Mouse (Mus musculus) embryonic facial prominence, embryonic 14.5 days (tissue): ENCODE results near the gene Kcnh8. TPM values are rescaled to one million over a fixed set of nuclear protein-coding genes. Genes with fewer than 3 reads are reported as not detected.

ENCODE experiments used
- ATAC-seq: fragments of 200-750 bp; cut with Nextera tagmentation; 2 replicates; pipeline ENCODE4 v1.8.0; 2017; ENCODE audit warnings: low read depth, moderate number of reproducible peaks, moderate TSS enrichment
- DNase-seq: peaks from one replicate; pipeline ENCODE4 v3.0.0-alpha.2; 2015; ENCODE audit warnings: low spot score
- H3K27ac ChIP-seq: fragments of 300-500 bp; sonication (generic); replicated peaks from 2 replicates; pipeline ENCODE4 v1.5.1; 2014; ENCODE audit warnings: low read depth, mild to moderate bottlenecking, low read length, moderate library complexity
- H3K27me3 ChIP-seq: fragments of 300-500 bp; sonication (generic); replicated peaks from 2 replicates; pipeline ENCODE4 v1.6.1; 2014; ENCODE audit warnings: low read length; ENCODE audit not compliant: control insufficient read depth, insufficient read depth
- H3K36me3 ChIP-seq: fragments of 300-500 bp; sonication (generic); 2 replicates; pipeline ENCODE4 v1.6.1; 2014; ENCODE audit warnings: low read length, mixed read lengths; ENCODE audit not compliant: control insufficient read depth, insufficient read depth
- H3K4me1 ChIP-seq: fragments of 300-500 bp; sonication (generic); 2 replicates; pipeline ENCODE4 v1.6.1; 2014; ENCODE audit warnings: antibody characterized with exemption, low read length; ENCODE audit not compliant: control insufficient read depth, insufficient read depth
- H3K4me2 ChIP-seq: fragments of 300-500 bp; sonication (generic); 2 replicates; pipeline ENCODE4 v1.6.1; 2014; ENCODE audit warnings: low read depth, mild to moderate bottlenecking, low read length, moderate library complexity, mixed read lengths
- H3K4me3 ChIP-seq: fragments of 300-500 bp; sonication (generic); 2 replicates; pipeline ENCODE4 v1.5.1; 2014; ENCODE audit warnings: low read depth, mild to moderate bottlenecking, low read length
- H3K9ac ChIP-seq: fragments of 300-500 bp; sonication (generic); 2 replicates; pipeline ENCODE4 v1.6.1; 2014; ENCODE audit warnings: low read depth, mild to moderate bottlenecking, low read length, moderate library complexity, mixed read lengths
- H3K9me3 ChIP-seq: fragments of 300-500 bp; sonication (generic); 2 replicates; pipeline ENCODE4 v1.6.1; 2016; ENCODE audit warnings: low read length; ENCODE audit not compliant: control insufficient read depth
- WGBS: fragments of 180-500 bp; shearing (Covaris S2); extraction: QIAGEN DNeasy Blood & Tissue Kit; methylation state at CpG from one replicate; pipeline ENCODE4 v1.1.7; 2014; 5-methylcytosine and 5-hydroxymethylcytosine counted together
- polyA plus RNA-seq: library from polyadenylated mRNA; unstranded; fragments of >200 nt; fragmentation: Nextera tagmentation; extraction: Ambion mirVana; gene quantifications from 2 replicates; pipeline ENCODE4 v1.2.1, GENCODE M21; 2014

Kcnh8 gene
- polyA plus RNA-seq, 1 experiment from 2014 or later = 0.75 TPM

DNA sequence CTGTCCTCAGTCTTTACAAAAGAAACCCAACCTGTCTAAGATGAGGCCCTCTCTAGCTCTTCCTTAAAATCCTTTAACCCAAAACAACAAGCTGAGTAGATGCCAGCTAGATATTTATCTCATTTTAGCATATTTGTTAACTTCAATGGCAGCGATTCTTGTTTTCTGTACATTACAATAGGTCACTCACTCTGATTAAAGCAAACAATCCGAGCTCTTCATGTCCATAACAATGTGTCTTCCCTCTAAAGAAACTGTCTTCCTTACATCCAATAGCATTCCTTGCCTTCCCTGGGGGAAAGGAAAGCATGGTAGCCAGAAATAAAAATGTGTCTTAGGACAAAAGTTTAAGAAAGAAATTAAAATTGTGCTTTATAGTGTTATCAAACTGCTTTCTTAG lies 126.3 kb downstream of the Kcnh8 start:
- ATAC-seq (no peak), DNase-seq (no peak)
- Histone ChIP-seq H3K4me3 (no peak overlapping the region), H3K36me3 (no peaks in the 10 kb centered on the region), H3K9me3 (no peaks in the 10 kb centered on the region), H3K4me2 (no peak overlapping the region), H3K9ac (no peak overlapping the region), H3K4me1 (no peaks in the 10 kb centered on the region), H3K27me3 (no peaks in the 10 kb centered on the region), H3K27ac (no peak overlapping the region)
- 82% methylated on average over 2 of the region's 2 CpGs for WGBS

DNA sequence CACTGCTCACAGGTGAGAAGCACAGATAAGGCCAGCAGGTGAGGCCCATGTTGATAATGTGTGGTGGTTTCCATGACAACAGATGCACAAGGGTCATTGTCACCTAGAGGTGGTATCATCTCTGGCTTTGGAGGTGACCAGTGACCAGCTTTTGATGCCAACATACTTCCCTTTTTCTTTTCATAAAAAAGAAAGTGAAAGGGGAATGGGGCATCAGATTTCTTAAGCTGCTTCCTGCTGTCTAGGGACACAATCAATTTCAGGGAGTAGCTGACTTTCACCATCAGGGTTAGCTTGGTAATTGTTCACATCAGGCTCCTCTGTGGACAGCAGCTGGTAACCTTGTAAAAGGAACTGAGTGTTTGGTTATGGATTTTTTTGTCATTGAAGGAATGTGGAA lies 135.9 kb downstream of the Kcnh8 start:
- no peak overlapping the region for H3K27ac ChIP-seq
- no peaks in the 10 kb centered on the region for H3K4me1 ChIP-seq
- ATAC-seq (no peak), DNase-seq (no peak)
- no peak overlapping the region for H3K4me2 ChIP-seq
- no peak overlapping the region for H3K4me3 ChIP-seq
- no peak overlapping the region for H3K9ac ChIP-seq
- H3K9me3 ChIP-seq = no peaks in the 10 kb centered on the region
- no peaks in the 10 kb centered on the region for H3K27me3 ChIP-seq
- H3K36me3 ChIP-seq = no peaks in the 10 kb centered on the region

DNA sequence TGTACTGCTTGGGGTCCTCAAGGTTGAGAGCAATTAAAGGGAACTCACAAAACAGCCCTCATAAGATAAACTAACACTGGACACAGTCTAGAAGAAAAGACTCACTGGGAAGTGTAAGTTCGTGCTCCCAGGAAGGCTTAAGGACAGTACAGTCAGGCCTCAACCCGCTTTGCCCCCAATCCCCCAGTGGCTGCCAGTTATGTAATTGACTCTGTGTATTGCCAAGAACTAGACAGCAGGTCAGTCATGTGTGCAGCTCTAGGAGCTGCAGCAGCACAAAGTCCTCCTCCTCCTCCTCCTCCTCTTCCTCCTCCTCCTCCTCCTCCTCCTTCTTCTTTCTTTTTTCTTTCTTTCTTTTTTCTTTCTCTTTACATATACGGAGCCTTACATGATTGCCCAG lies 185.6 kb downstream of the Kcnh8 start:
- Histone ChIP-seq H3K9me3 (no peaks in the 10 kb centered on the region), H3K36me3 (no peaks in the 10 kb centered on the region), H3K27me3 (no peaks in the 10 kb centered on the region), H3K4me1 (no peaks in the 10 kb centered on the region), H3K4me3 (no peak overlapping the region), H3K27ac (no peak overlapping the region), H3K4me2 (no peak overlapping the region), H3K9ac (no peak overlapping the region)
- WGBS = 62% methylated on average over 3 of the region's 3 CpGs
- no peak for DNase-seq
- no peak for ATAC-seq

DNA sequence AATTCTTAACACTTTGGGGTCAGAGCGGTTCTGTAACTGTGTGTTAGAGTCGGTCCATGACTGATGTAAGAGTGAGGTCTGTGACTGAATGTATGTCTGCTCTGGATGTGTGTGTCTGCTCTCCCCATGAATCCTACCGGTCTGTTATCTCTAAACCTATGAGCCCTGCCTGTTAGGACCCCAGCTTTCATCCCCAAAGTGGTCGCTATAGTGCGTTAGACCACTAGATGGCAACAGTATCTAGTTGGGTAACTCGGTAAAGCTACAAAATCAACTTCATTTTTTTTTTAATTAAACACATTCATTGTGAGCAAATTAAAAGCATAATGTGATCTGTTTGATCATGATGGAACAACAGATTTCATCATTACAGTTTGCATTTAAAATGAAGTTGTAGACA lies 202.0 kb downstream of the Kcnh8 start:
- Histone ChIP-seq H3K9me3 (no peaks in the 10 kb centered on the region), H3K4me3 (no peak overlapping the region), H3K9ac (no peak overlapping the region), H3K27ac (no peak overlapping the region), H3K27me3 (no peaks in the 10 kb centered on the region), H3K36me3 (no peaks in the 10 kb centered on the region), H3K4me2 (no peak overlapping the region), H3K4me1 (no peaks in the 10 kb centered on the region)
- no peak for DNase-seq
- no peak for ATAC-seq
- WGBS = 58% methylated on average over 6 of the region's 6 CpGs

DNA sequence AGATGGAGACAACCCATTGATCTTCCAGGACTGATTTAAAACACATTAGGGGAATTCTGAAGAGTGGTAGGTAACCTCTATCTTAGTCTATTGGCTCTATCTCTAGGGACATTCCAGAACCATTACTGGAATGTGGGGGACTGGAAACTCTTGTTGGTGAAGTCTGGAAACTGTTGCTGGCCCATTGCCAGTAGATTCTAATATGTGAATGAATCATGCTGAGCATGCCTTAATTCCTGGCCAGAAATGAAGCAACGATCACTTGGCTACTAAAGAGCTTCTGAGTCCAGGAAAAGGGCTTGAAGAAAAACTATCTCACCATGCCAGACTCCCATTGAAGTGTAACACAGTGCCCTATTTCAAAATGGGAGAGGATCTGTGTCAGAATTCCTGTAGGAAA lies 208.3 kb downstream of the Kcnh8 start:
- Histone ChIP-seq H3K4me3 (no peak overlapping the region), H3K4me1 (no peaks in the 10 kb centered on the region), H3K9ac (no peak overlapping the region), H3K27me3 (no peaks in the 10 kb centered on the region), H3K4me2 (no peak overlapping the region), H3K36me3 (no peaks in the 10 kb centered on the region), H3K9me3 (no peaks in the 10 kb centered on the region), H3K27ac (no peak overlapping the region)
- no peak for ATAC-seq
- WGBS = 62% methylated on average over 1 of the region's 1 CpGs
- DNase-seq = peak; percentile 36

DNA sequence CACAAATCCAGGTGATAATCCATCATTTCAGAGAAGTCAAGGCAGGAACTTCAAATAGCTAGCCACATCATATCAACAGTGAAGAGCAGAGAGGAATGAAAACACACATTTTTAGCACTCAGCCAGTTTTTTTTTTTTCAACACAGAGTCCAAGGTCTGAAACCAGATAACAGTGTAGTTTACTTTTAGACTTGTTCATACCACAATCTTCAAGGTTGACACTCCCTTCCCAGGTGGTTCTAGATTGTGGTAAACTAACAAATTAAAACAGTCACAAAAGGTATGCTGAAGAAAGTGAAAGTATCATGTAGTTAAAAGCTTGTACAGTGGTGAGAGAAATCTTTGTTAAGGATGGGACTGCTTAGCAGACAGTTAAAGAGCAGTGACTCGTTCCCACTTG lies 216.5 kb downstream of the Kcnh8 start:
- no peaks in the 10 kb centered on the region for H3K9me3 ChIP-seq
- H3K36me3 ChIP-seq = no peaks in the 10 kb centered on the region
- no peak overlapping the region for H3K4me2 ChIP-seq
- no peak for ATAC-seq
- no peak for DNase-seq
- H3K27ac ChIP-seq = no peak overlapping the region
- H3K4me1 ChIP-seq = no peaks in the 10 kb centered on the region
- WGBS = 63% methylated on average over 1 of the region's 1 CpGs
- no peaks in the 10 kb centered on the region for H3K27me3 ChIP-seq
- H3K4me3 ChIP-seq = no peak overlapping the region
- no peak overlapping the region for H3K9ac ChIP-seq

DNA sequence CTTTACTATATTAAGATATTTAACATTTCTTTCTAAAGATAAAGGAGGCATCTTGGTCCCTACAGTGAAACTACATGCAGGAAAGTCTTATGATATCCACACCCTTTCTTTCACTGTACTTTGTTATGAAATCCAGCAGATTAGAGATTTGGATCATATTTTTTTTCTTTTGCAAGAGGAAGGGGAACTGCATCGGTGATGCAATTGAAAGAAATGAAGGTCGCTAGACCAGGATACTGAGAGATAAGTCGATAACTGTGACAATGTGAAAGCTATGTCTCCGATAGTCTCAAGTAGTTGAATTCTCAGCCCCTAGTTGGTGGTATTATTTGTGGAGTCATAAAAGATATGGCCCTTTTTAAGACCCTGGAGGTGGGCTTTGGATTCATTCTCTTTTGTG lies 227.2 kb downstream of the Kcnh8 start:
- H3K4me2 ChIP-seq = no peak overlapping the region
- whole genome bisulfite sequencing = 91% methylated on average over 4 of the region's 4 CpGs
- H3K27me3 ChIP-seq = no peaks in the 10 kb centered on the region
- H3K27ac ChIP-seq = no peak overlapping the region
- H3K4me3 ChIP-seq = no peak overlapping the region
- no peak overlapping the region for H3K9ac ChIP-seq
- DNase-seq (no peak), ATAC-seq (no peak)
- H3K4me1 ChIP-seq = no peaks in the 10 kb centered on the region
- no peaks in the 10 kb centered on the region for H3K9me3 ChIP-seq
- H3K36me3 ChIP-seq = no peaks in the 10 kb centered on the region

DNA sequence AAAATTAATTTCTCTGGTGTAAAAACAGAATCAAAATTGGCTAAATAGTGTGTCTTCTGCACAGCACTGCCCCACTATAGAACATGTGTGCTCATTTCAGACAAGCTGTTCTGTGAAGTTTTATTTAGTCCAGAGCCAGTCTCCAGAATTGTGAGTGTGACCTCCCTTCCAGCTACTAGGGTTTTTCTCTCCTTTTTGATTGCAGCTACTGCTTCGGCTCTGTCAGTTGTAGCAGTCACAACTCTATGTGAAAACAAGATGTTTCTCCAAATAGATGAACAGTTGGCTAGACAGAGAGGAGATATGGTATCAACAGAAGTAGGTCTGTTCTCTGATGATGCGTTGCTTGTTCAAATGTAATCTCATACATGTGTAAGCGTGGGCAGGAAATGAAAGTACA lies 270.7 kb downstream of the Kcnh8 start:
- ATAC-seq (no peak), DNase-seq (no peak)
- Histone ChIP-seq H3K36me3 (no peaks in the 10 kb centered on the region), H3K9ac (no peak overlapping the region), H3K27ac (no peak overlapping the region), H3K4me3 (no peak overlapping the region), H3K27me3 (no peaks in the 10 kb centered on the region), H3K4me1 (no peaks in the 10 kb centered on the region), H3K4me2 (no peak overlapping the region), H3K9me3 (no peaks in the 10 kb centered on the region)
- WGBS = 81% methylated on average over 3 of the region's 3 CpGs

DNA sequence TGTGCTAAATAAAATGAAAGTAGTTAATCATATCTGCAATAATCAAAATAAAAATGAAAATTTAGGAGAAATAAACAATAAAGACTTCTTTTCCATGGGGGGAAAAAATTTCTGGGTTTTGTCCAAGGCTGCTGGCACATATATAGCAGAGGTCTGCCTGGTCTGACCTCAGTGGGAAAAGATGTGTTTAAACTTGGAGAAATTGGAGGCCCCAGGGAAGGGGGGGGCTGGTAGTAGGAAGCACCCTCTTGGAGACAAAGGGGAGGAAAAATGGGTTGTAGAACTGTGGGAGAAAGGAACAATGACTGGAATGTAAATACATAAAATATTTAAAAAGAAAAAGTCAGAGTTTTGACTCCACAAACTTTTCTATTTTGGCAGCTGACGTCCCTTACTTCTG lies 276.5 kb downstream of the Kcnh8 start:
- no peak overlapping the region for H3K27ac ChIP-seq
- H3K36me3 ChIP-seq = no peaks in the 10 kb centered on the region
- ATAC-seq (no peak), DNase-seq (no peak)
- no peak overlapping the region for H3K4me2 ChIP-seq
- H3K9ac ChIP-seq = no peak overlapping the region
- H3K4me3 ChIP-seq = no peak overlapping the region
- no peaks in the 10 kb centered on the region for H3K4me1 ChIP-seq
- 54% methylated on average over 1 of the region's 1 CpGs for WGBS
- H3K9me3 ChIP-seq = no peaks in the 10 kb centered on the region
- no peaks in the 10 kb centered on the region for H3K27me3 ChIP-seq
